Mouse (Mus musculus) common myeloid progenitor, adult 5-6 weeks (primary cell): ENCODE results near the gene Wwtr1. TPM values are rescaled to one million over a fixed set of nuclear protein-coding genes. Genes with fewer than 3 reads are reported as not detected.

Experiments used
- ATAC-seq: replicated peaks from 2 replicates; pipeline ENCODE4 v1.8.0; 2016; ENCODE audit warnings: low read depth, mild to moderate bottlenecking, moderate TSS enrichment, inconsistent platforms; ENCODE audit not compliant: poor library complexity, severe bottlenecking
- total RNA-seq: library from RNA; stranded (forward); fragments of 200-1000, 187-1606 nt; gene quantifications from 2 replicates; pipeline ENCODE4 v1.2.3, GENCODE M21; 2017

Gene Wwtr1
- total RNA-seq, 1 experiment from 2014 or later = not detected

DNA sequence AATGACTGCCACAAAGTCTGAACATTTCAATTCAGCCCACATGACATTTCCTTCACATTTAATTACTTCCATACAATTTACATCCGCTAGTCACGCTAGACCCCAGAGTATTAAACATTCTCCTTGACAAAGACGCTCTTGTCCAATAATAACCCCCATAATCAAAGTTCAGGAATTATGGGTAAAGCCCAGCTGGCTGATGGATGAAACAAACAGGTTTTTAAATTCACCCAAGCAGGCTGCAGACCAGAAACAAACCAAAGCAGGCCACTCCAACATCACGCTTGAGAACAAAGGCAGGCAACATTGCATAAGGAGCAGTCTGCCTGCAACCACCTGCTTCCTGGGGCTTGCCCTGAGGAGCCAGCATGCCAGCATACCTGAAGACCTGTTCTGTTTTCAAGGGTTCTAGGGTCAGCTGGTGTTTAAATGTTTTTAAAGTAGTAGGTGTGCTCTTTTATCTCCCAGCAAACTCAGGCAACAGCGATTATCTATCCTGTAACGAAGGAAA lies 12.7 kb downstream of the Wwtr1 start:
- ATAC-seq = no peak

DNA sequence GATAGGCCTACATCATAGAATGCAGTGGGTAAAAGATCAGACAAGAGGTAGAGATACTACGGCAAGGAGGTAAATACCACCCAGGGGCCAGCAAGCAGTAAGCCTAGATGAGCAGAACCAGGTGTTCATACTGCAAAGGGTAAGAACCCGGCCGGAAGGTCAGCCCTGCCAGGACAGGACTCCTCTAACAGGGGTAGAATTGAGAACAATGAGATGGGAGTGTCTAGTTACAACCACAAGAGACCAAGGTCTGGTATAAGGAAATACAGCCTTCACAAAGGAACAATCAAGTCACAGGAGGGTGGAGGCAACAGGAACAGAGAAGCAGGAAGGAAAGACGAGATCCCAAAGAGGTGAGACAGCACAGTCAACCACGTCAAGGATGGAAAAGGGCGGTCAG lies 16.9 kb downstream of the Wwtr1 start:
- ATAC-seq = no peak

DNA sequence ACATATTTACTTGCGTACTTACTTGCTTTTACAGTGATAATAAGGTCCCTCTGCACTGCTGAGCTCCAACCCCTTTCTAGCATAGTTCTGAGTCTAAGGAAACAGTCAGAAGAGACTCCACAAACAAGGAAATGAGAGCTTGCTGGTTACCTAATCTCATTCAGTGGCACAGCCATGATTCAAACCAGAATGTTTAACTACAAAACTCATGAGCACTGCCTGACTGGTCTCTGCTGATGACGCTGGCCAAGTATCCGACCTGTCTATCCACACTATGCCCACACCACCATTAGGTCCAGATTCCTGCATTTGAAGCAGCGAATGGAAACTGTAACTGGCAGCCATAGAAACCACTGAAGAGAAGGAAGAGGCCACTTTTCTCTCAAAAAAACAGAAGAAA lies 18.3 kb downstream of the Wwtr1 start:
- ATAC-seq = no peak

DNA sequence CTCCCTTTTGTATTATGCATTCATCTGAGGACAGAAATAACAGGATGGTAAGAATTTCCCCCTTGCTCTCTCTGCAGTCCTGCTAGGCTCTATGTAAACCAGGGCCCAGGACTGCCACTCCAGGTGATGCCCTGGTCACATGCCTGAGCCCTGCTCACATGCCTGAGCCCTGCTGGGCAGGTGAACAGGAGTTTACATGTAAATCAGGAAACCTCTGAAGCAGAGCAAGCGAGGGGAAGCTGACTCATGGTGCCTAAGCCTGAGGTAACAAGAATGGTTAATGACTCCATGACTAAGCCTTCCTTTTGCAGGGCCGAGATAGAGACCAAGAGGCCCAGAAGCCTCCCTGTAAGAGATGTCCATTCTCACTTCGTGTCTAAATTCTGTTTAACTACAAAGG lies 20.1 kb downstream of the Wwtr1 start:
- ATAC-seq = no peak

DNA sequence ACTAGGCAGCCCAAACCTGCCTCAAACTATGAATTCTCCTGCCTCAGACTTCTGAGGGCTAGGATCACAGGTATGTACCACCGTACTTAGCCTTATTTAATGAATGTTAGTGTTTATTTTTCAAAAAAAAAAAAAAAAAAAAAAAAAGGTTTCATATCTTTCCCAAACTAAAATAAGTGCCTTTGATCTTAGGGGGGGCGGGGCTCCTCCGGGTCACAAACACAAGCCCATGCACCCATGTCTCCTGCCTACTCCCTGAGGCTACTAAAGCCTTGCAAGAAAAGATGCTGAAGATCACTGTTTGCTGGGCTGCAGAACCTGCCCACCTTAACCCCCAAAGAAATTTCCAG lies 20.8 kb downstream of the Wwtr1 start:
- no peak for ATAC-seq

DNA sequence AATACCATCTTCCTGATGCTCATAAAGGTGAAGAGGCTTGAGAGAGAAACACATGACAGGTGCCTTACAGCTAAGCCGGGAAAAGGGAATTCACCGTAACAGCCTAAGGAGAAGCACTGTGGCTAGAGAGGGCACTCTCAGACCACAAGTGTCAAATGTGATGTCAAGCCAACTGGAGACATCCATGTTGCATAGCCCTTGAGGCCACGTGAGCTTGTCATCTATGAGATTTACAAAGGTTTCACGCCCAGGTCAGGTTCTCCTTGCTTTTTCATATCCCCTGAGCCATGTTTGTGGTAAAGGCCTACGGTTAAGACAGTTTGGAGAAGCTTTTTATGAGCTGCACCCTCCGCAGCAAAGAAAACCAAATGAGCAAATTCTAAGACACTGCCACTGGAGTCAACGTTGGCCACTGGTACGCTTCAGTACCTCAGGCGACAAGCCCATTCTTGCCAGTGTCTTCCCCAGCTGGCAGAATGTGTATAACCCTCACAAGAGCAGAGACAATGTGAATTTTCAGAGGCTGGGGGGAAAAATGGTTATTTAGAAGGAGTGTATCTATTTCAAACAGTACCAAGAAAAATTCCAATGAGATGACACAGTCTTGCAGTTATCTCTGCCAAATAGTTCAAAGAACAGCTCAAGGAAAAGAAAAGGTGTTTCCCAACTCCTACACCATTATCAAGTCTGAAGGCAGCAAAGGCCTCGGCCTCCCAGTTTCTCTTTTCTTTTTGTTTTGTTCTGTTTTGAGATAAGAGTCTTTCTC lies 21.4 kb downstream of the Wwtr1 start:
- no peak for ATAC-seq

DNA sequence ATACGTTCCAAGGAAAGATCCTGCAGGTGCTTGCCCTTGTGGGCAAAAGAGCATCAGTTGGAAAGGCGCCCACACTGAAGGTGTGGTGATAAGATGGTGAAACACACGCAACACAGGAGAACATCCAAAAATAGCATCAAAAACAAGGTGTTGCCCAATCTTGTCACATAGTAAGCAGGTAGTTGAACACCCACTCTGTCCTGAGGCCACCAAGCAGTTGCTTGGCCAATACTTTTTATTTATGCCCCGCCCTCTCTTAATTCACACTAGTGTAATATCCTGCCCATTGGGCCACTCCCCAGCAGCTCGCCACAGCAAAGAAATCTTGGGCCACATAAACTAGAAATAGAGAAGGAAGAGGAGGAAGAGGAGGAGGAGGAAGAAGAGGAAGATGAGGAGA lies 22.6 kb downstream of the Wwtr1 start:
- no peak for ATAC-seq

DNA sequence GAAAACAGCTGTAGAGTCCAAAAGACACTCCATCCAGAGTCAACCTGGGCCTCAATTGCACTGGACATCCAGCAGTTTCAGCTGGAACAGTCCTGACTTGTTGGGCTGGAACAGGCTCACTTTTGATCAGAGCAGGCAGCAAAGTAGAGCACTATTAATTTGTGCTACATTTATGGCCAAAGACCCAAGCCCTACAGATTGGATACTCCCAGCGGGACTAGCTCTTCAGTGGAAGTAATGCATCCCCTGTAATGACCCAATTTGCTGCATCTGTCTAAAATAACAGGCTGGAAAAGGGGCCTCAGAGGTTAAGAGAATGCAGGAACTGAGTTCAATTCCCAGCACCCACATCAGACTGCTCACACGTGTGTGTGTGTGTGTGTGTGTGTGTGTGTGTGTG lies 24.5 kb downstream of the Wwtr1 start:
- ATAC-seq = no peak

DNA sequence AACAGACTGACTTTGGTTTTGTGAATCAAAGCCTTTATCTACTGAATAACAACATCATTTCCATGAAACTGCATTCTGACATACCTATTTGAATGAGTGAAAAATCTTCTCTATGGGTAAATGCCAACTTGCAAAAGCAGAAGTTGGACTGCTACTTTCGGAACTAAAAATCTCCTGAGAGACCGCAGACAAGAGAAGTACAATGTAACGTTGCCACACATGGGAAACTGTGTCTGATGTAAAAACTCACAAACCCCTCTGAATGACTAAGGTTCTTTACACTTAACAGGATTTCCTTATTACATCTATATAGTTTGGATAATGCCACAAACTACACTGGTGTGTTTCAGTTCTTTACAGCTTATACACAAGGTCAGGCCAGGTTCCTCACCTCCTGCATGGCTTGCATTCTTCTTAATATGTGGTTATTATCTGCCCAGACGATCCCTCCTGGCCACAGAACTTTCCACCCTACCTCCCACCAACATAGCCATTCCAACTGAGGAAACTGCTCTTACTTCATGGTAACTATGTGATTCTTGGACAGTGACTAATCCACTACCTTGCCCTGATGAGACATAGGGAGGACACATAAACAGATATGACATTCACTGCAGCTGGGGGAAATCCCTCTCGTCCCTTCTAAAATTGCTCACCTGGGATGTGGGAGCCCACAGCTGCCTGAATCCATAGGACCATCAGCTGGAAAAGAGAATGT lies 25.1 kb downstream of the Wwtr1 start:
- ATAC-seq = peak; percentile 97

DNA sequence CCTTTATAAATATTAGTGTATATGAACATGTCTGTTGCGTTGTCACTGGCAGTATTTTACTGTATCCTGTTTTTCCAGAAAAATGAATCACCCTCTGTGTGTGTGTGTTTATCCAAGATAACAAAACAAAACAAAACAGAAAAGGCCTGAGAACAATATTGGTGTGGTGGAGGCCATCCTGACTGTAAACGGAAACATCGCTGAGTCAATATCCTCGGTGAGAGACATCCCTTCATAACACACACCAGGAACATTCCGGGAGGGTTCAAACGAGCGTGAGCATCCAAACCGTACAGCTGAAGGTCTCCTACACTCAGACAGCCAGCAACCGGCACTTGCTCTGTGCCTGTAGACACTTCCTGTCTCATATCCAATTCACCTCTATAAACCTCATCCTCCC lies 31.6 kb downstream of the Wwtr1 start:
- no peak for ATAC-seq

DNA sequence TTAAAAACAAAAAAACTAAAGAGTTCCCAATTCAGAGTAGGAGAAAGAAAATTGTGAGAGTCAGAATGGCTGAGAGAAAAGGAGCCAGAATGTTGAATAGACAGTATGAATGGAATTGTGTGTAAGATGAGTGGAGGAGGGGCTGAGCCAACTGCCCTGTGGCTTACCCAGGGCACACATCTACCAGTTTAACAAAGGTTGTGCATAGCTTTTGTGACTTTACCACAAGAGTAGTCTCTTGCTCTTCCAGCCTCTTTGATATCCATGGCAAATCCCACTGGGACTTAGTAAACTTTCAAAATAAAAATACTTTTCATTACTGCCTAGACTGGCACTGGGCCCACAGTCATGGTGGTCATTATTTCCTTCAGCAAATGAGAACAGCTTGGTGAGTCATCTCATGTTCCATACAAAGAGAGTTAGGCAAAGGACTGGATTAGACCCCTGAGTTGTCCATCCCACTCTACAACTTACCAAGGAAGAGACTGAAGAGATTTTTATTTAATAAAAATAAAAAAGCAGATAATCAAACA lies 32.8 kb downstream of the Wwtr1 start:
- no peak for ATAC-seq

DNA sequence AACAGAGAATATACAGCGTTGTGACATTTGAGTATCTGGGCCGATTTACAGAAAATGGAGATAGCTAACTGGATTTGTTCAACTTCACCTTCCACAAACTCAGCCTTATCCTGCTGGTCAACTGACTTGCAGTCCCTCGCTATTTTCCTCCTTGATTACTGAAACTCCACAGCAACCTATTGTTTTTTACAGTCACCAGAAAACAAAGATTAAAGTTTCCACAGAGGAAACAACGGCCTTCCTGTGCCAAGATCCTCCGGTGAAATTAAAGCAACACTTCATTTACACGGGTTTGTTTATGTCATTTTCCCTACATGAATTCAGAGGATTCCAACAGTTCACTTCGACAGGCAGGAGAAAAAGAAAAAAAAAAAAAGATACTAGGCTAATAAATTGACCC lies 34.5 kb downstream of the Wwtr1 start:
- no peak for ATAC-seq

DNA sequence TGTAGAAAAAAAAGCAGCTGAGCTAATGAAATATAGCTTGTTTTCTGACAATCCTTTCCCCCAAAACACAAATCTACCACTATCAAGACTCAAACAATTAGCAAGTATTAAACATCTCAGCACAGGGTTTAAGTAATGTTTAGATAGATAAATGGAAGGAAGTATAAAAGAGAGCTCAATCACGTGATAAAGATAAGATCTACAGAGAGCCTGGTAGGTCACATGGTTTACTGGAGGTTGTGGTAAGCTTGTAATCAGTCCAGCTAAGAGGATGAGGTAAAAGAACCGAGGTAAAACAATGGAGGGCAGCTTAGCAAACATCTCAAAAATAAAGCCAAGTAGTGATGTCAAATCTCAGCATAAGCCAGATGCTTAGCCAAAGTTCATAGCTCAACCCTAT lies 35.2 kb downstream of the Wwtr1 start:
- no peak for ATAC-seq

DNA sequence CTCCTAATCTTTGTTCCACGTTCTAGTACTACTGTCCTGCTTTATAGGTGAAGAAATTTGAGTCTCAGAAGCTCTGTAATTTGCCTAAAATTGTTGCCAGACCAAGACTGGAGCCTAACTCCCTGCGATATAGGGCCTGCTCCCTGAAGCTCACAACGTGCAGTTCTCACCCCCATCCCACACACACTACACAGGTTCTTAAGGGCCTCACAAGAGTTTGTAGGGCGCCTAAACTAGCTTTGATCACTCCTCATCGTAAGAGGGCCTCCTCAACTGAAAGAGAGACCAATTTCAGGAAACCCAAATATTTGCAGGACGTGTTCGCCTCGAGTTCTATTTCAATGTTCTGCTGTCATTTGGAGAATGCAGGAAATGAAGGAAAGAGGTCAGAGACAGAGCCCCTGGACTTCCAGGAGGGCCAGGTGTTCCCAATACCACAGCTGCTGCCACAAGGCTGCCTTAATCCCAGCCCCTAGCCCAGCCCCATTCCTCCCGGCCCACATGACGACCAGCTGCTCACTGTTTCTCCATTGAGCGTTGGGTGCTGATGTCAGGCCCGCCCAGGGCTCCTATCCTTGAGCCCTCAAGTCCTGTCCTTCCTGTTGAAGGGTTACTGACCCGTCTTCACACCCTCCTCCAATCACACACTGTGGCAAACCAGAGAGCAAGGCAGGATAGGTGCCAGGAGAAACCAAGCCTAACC lies 40.1 kb downstream of the Wwtr1 start:
- no peak for ATAC-seq

DNA sequence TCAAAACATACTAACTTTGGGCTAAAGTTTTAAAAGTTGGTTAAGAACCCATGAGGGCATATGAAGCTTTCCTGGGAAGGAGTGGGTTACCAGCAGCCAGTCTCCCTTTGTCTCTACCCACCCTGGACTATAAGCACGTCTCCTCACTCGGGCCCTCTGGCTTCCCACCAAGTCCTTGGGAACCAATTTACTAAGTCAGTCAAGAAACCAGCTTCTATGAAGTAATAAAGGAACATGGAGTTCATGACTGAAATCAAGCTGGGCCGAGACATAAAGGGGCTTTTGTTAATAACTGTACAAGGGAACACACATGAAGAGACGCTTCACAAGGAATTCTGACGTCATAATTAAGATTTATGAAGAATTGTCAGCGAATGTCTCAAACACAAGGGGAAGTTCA lies 41.3 kb downstream of the Wwtr1 start:
- ATAC-seq = no peak

DNA sequence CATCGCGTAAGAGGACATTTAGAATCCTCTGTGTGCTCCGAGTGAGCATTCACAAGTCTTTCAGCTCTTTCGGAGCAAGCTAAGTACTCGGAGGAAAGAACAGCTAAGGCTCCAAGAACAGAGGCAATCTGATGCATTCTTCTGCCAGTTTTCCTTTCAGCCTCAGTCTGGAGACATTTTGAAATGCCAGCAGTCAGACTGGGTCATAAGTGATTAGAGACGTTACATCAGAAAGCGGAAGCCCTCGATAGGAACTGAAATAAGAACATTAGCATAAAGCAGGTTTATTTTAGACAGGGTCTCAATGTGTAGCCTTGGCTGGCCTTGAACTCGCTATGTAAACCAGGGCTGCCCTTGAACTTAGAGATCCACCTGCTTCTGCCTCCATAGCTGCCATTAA lies 41.8 kb downstream of the Wwtr1 start:
- no peak for ATAC-seq

DNA sequence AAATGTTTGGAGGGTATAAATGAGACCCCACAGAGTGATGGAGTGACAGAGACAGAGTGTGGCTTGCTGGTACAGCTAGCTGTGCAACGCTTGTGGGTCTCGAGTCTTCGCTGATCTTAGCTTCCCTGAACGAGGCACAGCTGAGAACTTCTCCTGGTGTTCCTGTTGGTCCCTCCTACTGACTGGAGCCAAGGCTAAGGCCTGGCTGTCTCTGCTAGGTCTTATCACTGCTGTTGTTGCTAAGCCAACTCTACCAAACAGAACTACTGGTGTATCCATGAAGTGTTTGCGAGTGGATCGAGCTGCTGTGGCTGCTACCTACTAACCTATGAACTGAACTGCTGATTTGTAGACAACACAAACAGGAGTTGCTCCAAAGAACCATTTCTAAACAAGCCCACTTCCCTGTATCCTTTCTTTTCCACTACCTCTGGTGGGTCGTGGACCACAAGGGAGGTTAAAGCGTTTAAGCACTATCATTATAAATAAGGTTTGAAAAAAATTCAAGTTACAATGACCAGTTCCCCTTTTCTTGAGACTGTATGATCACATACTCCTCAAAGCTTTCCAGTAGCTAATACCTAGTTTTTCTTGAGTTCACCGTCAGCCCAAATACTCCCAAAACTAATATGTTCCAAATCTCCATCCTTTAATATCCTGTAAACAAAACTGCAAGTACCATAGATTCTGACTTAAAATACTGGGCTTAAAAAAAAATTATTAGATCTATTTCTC lies 42.6 kb downstream of the Wwtr1 start:
- ATAC-seq = no peak

DNA sequence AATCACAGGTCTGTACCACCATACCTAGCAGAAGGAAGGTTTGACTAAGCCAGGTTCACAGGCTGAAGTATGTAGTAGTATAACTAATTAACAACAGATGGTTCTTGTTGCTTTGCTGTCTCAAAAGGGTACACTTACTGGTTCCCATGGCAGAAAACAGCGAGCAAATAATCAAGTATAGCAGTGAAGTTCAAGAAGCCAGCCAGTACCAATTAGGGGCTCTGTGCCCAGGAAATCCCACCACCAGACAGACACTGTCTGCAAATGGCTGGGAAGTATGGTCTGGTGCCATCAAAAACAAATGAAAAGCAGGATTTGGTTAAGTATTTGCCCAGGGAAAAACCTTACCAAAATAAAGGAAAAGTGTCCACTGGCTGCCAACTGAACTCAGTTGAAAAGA lies 44.9 kb downstream of the Wwtr1 start:
- no peak for ATAC-seq

DNA sequence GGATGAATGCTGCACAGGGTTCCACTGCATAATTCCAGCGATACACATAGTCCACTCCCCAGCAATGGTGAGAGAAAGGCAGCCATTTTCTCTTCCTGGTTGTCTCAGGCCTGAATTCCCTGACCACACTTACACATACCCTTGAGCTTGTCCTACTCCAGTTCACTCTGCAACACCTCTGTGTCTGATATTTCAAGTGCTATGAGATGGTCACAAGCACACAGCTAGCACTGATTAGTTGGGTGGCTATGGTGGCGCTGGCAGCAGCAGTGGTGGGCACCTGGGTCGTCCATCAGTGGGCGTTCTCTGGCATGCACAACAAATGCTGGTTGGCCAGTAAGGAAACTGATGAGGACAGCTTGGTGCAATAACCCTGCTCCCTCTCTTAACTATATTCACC lies 45.5 kb downstream of the Wwtr1 start:
- ATAC-seq = no peak

DNA sequence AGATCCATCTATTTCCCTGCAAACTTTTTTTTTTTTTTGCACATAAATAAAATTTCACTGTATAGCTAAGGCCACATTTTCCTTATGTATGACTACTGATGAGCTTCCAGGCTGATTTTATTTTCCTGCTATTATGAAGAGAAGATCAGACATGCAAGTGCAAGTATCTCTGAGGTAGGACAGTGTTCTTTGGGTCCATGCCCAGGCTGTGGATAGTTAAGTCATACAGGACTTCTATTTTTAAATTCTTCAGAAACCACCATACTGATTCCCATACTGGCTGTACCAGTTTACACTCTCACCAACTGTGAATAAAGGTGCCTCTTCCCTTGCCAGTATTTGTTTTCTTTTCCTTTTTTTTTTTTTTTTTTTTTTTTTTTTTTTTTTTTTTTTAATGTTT lies 48.6 kb downstream of the Wwtr1 start:
- ATAC-seq = no peak
